Mouse (Mus musculus) small intestine, adult 2 months (tissue): ENCODE results near the gene Map3k3.

ENCODE experiments used
- CTCF ChIP-seq: fragments of 200-500 bp; IDR thresholded peaks from 2 replicates; pipeline ENCODE4 v1.5.1; 2012; ENCODE audit warnings: low read depth, mild to moderate bottlenecking, control low read depth, inconsistent platforms, low read length, moderate library complexity, mixed read lengths; ENCODE audit not compliant: insufficient replicate concordance, insufficient read length; ENCODE audit errors: extremely low read depth
- POLR2A ChIP-seq: fragments of 200-500 bp; IDR thresholded peaks from 2 replicates; pipeline ENCODE4 v1.6.1; 2012; ENCODE audit warnings: low read depth, mild to moderate bottlenecking, control low read depth, inconsistent platforms, low read length, moderate library complexity

DNA sequence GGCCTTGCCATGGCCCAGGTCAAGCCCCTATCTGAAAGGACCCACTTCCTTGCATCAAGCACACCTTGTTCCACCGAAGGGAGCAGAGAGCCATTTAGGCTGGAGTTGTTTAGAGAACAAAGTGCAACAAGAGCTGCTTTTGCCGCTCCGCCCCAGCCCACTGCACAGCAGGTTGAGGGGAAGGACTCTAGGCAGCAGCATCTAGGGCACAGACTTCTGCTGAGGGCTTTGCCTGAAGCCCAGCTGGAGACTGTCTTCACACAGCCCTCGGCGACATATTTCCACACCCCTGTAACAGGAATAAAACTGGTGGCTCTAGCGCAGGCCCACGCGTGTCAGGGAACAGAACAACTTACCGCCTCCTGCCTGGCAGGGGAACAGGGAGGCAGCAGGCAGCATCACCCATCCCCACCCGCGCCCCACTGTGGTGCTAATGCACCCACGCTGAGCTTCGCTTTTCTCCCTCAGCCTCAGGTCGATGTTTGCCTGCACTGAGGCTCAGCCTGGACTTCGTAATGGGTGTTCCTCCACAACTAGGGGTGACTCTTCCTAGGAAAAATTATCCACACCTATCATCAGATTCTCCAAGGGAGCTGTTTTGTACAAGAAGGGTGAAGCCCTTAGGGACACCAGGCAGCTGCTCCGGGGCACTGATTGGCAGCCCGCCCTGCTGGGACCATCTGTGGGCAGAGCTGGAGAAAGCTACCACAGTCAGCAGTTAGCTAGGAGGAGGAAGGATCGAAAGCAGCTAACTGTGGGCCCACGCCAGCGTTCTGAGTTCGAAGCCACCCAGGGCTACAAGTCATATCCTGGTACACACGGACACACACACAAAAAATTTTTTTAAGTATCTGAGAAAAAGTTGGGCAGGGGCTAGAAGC, 76.7 kb downstream of the Map3k3 start, which contains the start of the genes Gm10840 and Limd2:
- TF ChIP-seq CTCF (no peak), POLR2A (no peak)
